Mouse (Mus musculus) forebrain, postnatal 0 days (tissue): Measurements from ENCODE around the gene Fblim1. TPM values are rescaled to one million over a fixed set of nuclear protein-coding genes. Genes with fewer than 3 reads are reported as not detected.
A peak's percentile ranks its signal among the peaks of the same experiment; 100 is the strongest.

Experiments used
- ATAC-seq: fragments of 200-750 bp; cut with Nextera tagmentation; 2 replicates; pipeline ENCODE4 v1.8.0; 2017; ENCODE audit warnings: mild to moderate bottlenecking, moderate library complexity
- DNase-seq: peaks from one replicate; pipeline ENCODE4 v3.0.0-alpha.2; 2015
- H3K27ac ChIP-seq: fragments of 300-500 bp; sonication (generic); 2 replicates; pipeline ENCODE4 v1.5.1; 2014; ENCODE audit warnings: low read depth, mild to moderate bottlenecking, antibody characterized with exemption, low read length, moderate library complexity, mixed read lengths
- H3K27me3 ChIP-seq: fragments of 300-500 bp; sonication (generic); 2 replicates; pipeline ENCODE4 v1.6.1; 2014; ENCODE audit warnings: mild to moderate bottlenecking, low read length, mixed read lengths; ENCODE audit not compliant: insufficient read depth
- H3K36me3 ChIP-seq: fragments of 300-500 bp; sonication (generic); 2 replicates; pipeline ENCODE4 v1.6.1; 2014; ENCODE audit warnings: mild to moderate bottlenecking, moderate library complexity; ENCODE audit not compliant: insufficient read depth
- H3K4me1 ChIP-seq: fragments of 300-500 bp; sonication (generic); 2 replicates; pipeline ENCODE4 v1.6.1; 2014; ENCODE audit warnings: antibody characterized with exemption; ENCODE audit not compliant: insufficient read depth
- H3K4me2 ChIP-seq: fragments of 300-500 bp; sonication (generic); 2 replicates; pipeline ENCODE4 v1.6.1; 2014; ENCODE audit warnings: low read depth, mild to moderate bottlenecking, moderate library complexity
- H3K4me3 ChIP-seq: fragments of 300-500 bp; sonication (generic); 2 replicates; pipeline ENCODE4 v1.5.1; 2014; ENCODE audit warnings: low read depth, low read length, mixed read lengths
- H3K9ac ChIP-seq: fragments of 300-500 bp; sonication (generic); 2 replicates; pipeline ENCODE4 v1.6.1; 2014; ENCODE audit warnings: mild to moderate bottlenecking
- H3K9me3 ChIP-seq: fragments of 300-500 bp; sonication (generic); 2 replicates; pipeline ENCODE4 v1.6.1; 2016; ENCODE audit warnings: low read length
- CTCF ChIP-seq: sonication (generic); IDR thresholded peaks from 2 replicates; pipeline ENCODE4 v1.5.1; 2016; ENCODE audit warnings: antibody characterized with exemption, control low read depth, low read depth
- WGBS: fragments of 180-500 bp; shearing (Covaris S2); extraction: QIAGEN DNeasy Blood & Tissue Kit; methylation state at CpG from one replicate; pipeline ENCODE4 v1.1.7; 2014; 5-methylcytosine and 5-hydroxymethylcytosine counted together
- polyA plus RNA-seq: library from polyadenylated mRNA; unstranded; fragments of >200 nt; fragmentation: Nextera tagmentation; extraction: Ambion mirVana; gene quantifications from 2 replicates; pipeline ENCODE4 v1.2.1, GENCODE M21; 2015
- total RNA-seq: library from RNA; depleted of rRNA; stranded (reverse); fragments of >200 nt; gene quantifications from 2 replicates; pipeline ENCODE4 v1.2.3, GENCODE M21; 2014

The Fblim1 gene
- total and polyA plus RNA-seq, 2 experiments from 2014 or later, result 20.8 to 26.1 TPM

GRCm38 (mm10) chr4:141648262-141648661 lies 42.4 kb upstream of the Fblim1 start:
- no peak for DNase-seq
- Histone ChIP-seq H3K9ac (no peak overlapping the region), H3K27me3 (no peaks in the 10 kb centered on the region), H3K9me3 (no peaks in the 10 kb centered on the region), H3K4me3 (no peak overlapping the region), H3K27ac (no peak overlapping the region), H3K4me1 (no peaks in the 10 kb centered on the region), H3K36me3 (peaks cover 13% of the 10 kb centered on the region), H3K4me2 (no peak overlapping the region)
- no peak for TF ChIP-seq CTCF
- no peak for ATAC-seq
- 84% methylated on average over 5 of the region's 5 CpGs for WGBS

GRCm38 (mm10) chr4:141647187-141647586 lies 41.3 kb upstream of the Fblim1 start:
- no peaks in the 10 kb centered on the region for H3K9me3 ChIP-seq
- no peaks in the 10 kb centered on the region for H3K4me1 ChIP-seq
- TF ChIP-seq CTCF, result no peak
- DNase-seq (no peak), ATAC-seq (no peak)
- peaks cover 14% of the 10 kb centered on the region for H3K36me3 ChIP-seq
- H3K9ac ChIP-seq, result no peak overlapping the region
- H3K27ac ChIP-seq, result no peak overlapping the region
- H3K27me3 ChIP-seq, result no peaks in the 10 kb centered on the region
- WGBS, result 99% methylated on average over 3 of the region's 3 CpGs
- no peak overlapping the region for H3K4me2 ChIP-seq
- no peak overlapping the region for H3K4me3 ChIP-seq

- Histone ChIP-seq H3K27ac (no peak overlapping the region), H3K27me3 (no peaks in the 10 kb centered on the region), H3K9me3 (no peaks in the 10 kb centered on the region), H3K4me1 (no peaks in the 10 kb centered on the region), H3K36me3 (peaks cover 16% of the 10 kb centered on the region), H3K4me2 (no peak overlapping the region), H3K4me3 (no peak overlapping the region), H3K9ac (no peak overlapping the region)
- DNase-seq, result no peak
- TF ChIP-seq CTCF, result no peak
- no peak for ATAC-seq
- WGBS, result 96% methylated on average over 8 of the region's 8 CpGs
These were observed 40.1 kb upstream of the Fblim1 start for GRCm38 (mm10) chr4:141645988-141646387.

- Histone ChIP-seq H3K27me3 (no peaks in the 10 kb centered on the region), H3K4me3 (no peak overlapping the region), H3K36me3 (peaks cover 35% of the 10 kb centered on the region), H3K4me1 (no peaks in the 10 kb centered on the region), H3K9me3 (no peaks in the 10 kb centered on the region), H3K27ac (peak overlapping the region; percentile 66), H3K9ac (no peak overlapping the region), H3K4me2 (no peak overlapping the region)
- peak; percentile 70 for ATAC-seq
- DNase-seq, result peak; percentile 66
- WGBS, result 21% methylated on average over 7 of the region's 7 CpGs
- TF ChIP-seq CTCF, result no peak
These were observed 37.4 kb upstream of the Fblim1 start for GRCm38 (mm10) chr4:141643118-141643855.

GRCm38 (mm10) chr4:141641961-141642811 lies 36.3 kb upstream of the Fblim1 start:
- no peaks in the 10 kb centered on the region for H3K27me3 ChIP-seq
- WGBS, result 92% methylated on average over 25 of the region's 25 CpGs
- H3K27ac ChIP-seq, result no peak overlapping the region
- DNase-seq (no peak), ATAC-seq (no peak)
- H3K4me2 ChIP-seq, result no peak overlapping the region
- TF ChIP-seq CTCF, result no peak
- no peaks in the 10 kb centered on the region for H3K9me3 ChIP-seq
- H3K9ac ChIP-seq, result no peak overlapping the region
- no peaks in the 10 kb centered on the region for H3K4me1 ChIP-seq
- peaks cover 41% of the 10 kb centered on the region for H3K36me3 ChIP-seq
- H3K4me3 ChIP-seq, result no peak overlapping the region

- Histone ChIP-seq H3K27me3 (no peaks in the 10 kb centered on the region), H3K4me2 (no peak overlapping the region), H3K27ac (no peak overlapping the region), H3K4me1 (no peaks in the 10 kb centered on the region), H3K36me3 (peaks cover 50% of the 10 kb centered on the region), H3K4me3 (no peak overlapping the region), H3K9ac (no peak overlapping the region), H3K9me3 (no peaks in the 10 kb centered on the region)
- no peak for TF ChIP-seq CTCF
- ATAC-seq (no peak), DNase-seq (no peak)
- WGBS, result 87% methylated on average over 7 of the region's 7 CpGs
These were observed 35.5 kb upstream of the Fblim1 start for GRCm38 (mm10) chr4:141641353-141641771.

- Histone ChIP-seq H3K4me2 (no peak overlapping the region), H3K27ac (no peak overlapping the region), H3K9ac (no peak overlapping the region), H3K4me3 (no peak overlapping the region), H3K9me3 (no peaks in the 10 kb centered on the region), H3K27me3 (no peaks in the 10 kb centered on the region), H3K36me3 (peaks cover 58% of the 10 kb centered on the region), H3K4me1 (no peaks in the 10 kb centered on the region)
- DNase-seq (no peak), ATAC-seq (no peak)
- WGBS, result 62% methylated on average over 11 of the region's 11 CpGs
- TF ChIP-seq CTCF, result no peak
These were observed 33.6 kb upstream of the Fblim1 start for GRCm38 (mm10) chr4:141639474-141639873.
